Mouse (Mus musculus): ENCODE measurements around the gene Sarnp. TPM values are rescaled to one million over a fixed set of nuclear protein-coding genes. Genes with fewer than 3 reads are reported as not detected.

Gene Sarnp
- polyA plus RNA-seq, 1 experiment from 2014 or later: 72.0 TPM

GRCm38 (mm10) chr10:128919966-128920365, 102.8 kb downstream of the Sarnp start:
- no peak overlapping the region for H3K4me2 ChIP-seq (ENCODE audit: low read depth, low read length)
- H3K36me3 ChIP-seq (replicated peaks; ENCODE audit: insufficient read depth, low read length): 0 out of 2 replicates have a peak, but pooled peaks cover 10% of the 10 kb centered on the region
- no peaks in the 10 kb centered on the region for H3K27me3 ChIP-seq (ENCODE audit: insufficient read depth, low read length)
- no peak overlapping the region for H3K4me3 ChIP-seq (ENCODE audit: low read depth, low read length)
- peaks cover 37% of the 10 kb centered on the region for H3K4me1 ChIP-seq (ENCODE audit: insufficient read depth)
- TF ChIP-seq EP300 (IDR thresholded peaks at IDR 0.05; ENCODE audit: low read depth) (no peak), CTCF (IDR thresholded peaks at IDR 0.05; ENCODE audit: low read depth) (no peak)
- no peaks in the 10 kb centered on the region for H3K9me3 ChIP-seq (ENCODE audit: low read length)
- H3K27ac ChIP-seq (ENCODE audit: low read depth): no peak overlapping the region
- ATAC-seq (no peak), DNase-seq (no peak)
- H3K9ac ChIP-seq (replicated peaks): no peak overlapping the region
- WGBS (ENCODE audit: insufficient replicate concordance): 79% methylated on average over 7 of the region's 7 CpGs

GRCm38 (mm10) chr10:128920736-128921161, 103.6 kb downstream of the Sarnp start:
- DNase-seq (no peak), ATAC-seq (no peak)
- H3K27ac ChIP-seq (ENCODE audit: low read depth): no peak overlapping the region
- H3K9ac ChIP-seq (replicated peaks): no peak overlapping the region
- H3K27me3 ChIP-seq (ENCODE audit: insufficient read depth, low read length): no peaks in the 10 kb centered on the region
- H3K9me3 ChIP-seq (ENCODE audit: low read length): no peaks in the 10 kb centered on the region
- H3K4me1 ChIP-seq (ENCODE audit: insufficient read depth): peaks cover 37% of the 10 kb centered on the region
- 0 out of 2 replicates have a peak, but pooled peaks cover 10% of the 10 kb centered on the region for H3K36me3 ChIP-seq (replicated peaks; ENCODE audit: insufficient read depth, low read length)
- no peak overlapping the region for H3K4me2 ChIP-seq (ENCODE audit: low read depth, low read length)
- no peak for TF ChIP-seq EP300 (IDR thresholded peaks at IDR 0.05; ENCODE audit: low read depth)
- TF ChIP-seq CTCF (IDR thresholded peaks at IDR 0.05; ENCODE audit: low read depth): no peak
- 73% methylated on average over 3 of the region's 3 CpGs for WGBS (ENCODE audit: insufficient replicate concordance)
- no peak overlapping the region for H3K4me3 ChIP-seq (ENCODE audit: low read depth, low read length)

- Histone ChIP-seq H3K4me2 (ENCODE audit: low read depth, low read length) (no peak overlapping the region), H3K4me3 (ENCODE audit: low read depth, low read length) (no peak overlapping the region), H3K27me3 (ENCODE audit: insufficient read depth, low read length) (no peaks in the 10 kb centered on the region), H3K36me3 (replicated peaks; ENCODE audit: insufficient read depth, low read length) (0 out of 2 replicates have a peak, but pooled peaks cover 10% of the 10 kb centered on the region), H3K9ac (replicated peaks) (no peak overlapping the region), H3K4me1 (ENCODE audit: insufficient read depth) (peaks cover 37% of the 10 kb centered on the region), H3K9me3 (ENCODE audit: low read length) (no peaks in the 10 kb centered on the region), H3K27ac (ENCODE audit: low read depth) (no peak overlapping the region)
- DNase-seq: no peak
- WGBS (ENCODE audit: insufficient replicate concordance): 47% methylated on average over 1 of the region's 1 CpGs
- no peak for ATAC-seq
- no peak for TF ChIP-seq EP300 (IDR thresholded peaks at IDR 0.05; ENCODE audit: low read depth)
- no peak for TF ChIP-seq CTCF (IDR thresholded peaks at IDR 0.05; ENCODE audit: low read depth)
Observed at GRCm38 (mm10) chr10:128921251-128921650, 104.1 kb downstream of the Sarnp start.

DNA sequence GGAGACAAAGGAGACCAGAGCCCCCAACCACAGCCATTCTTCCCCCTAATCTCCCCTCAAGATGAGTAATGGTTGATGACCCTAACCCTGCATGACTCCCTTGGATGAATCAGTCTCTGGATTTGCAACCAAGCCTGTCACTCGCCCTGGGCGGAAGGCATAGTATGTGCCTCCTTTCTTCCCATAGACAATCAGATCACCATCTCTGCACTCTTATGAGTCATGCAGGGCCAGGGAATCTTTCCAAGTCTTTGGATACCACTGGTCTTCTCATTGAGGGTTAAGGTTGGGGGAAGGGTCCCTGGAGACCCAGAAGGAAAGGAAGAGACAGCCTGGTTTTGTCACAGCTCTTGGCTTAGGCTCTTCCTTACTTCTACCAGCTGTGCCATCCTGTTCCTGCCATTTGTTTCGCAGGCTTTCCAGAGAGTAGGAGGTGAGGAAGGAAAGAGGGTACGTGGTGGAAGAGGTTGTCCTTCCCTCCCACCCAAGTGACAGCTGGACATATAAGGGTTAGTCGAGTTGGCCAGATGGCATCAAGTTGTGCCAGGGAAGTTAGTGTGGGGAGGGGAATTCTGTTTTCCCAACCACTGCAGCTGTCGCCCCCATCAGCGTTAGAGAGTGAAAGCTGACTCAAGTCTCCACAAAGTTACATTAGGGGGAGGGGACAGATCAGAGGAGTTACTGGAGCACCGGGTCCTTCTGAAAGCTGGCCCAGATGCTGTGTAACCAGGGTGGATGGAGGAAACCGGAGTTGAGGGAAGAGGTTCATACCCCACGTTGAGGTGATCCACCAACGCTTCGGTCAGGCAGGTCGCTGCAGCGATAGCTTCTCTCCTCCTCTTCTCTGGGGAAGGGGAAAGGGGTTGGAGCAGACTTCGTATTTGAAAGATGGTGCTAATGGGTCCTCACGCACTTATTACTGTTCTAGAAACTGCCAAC, 105.0 kb downstream of the Sarnp start:
- ATAC-seq (no peak), DNase-seq (no peak)
- Histone ChIP-seq H3K9ac (replicated peaks) (peak overlapping the region; percentile 77), H3K27ac (ENCODE audit: low read depth) (peak overlapping the region; percentile 92), H3K9me3 (ENCODE audit: low read length) (no peaks in the 10 kb centered on the region), H3K4me1 (ENCODE audit: insufficient read depth) (peaks cover 37% of the 10 kb centered on the region), H3K4me3 (ENCODE audit: low read depth, low read length) (peak overlapping the region; percentile 74), H3K36me3 (replicated peaks; ENCODE audit: insufficient read depth, low read length) (0 out of 2 replicates have a peak, but pooled peaks cover 6% of the 10 kb centered on the region), H3K4me2 (ENCODE audit: low read depth, low read length) (peak overlapping the region; percentile 79), H3K27me3 (ENCODE audit: insufficient read depth, low read length) (no peaks in the 10 kb centered on the region)
- WGBS (ENCODE audit: insufficient replicate concordance): 67% methylated on average over 16 of the region's 16 CpGs
- TF ChIP-seq EP300 (IDR thresholded peaks at IDR 0.05; ENCODE audit: low read depth) (no peak), CTCF (IDR thresholded peaks at IDR 0.05; ENCODE audit: low read depth) (no peak)

DNA sequence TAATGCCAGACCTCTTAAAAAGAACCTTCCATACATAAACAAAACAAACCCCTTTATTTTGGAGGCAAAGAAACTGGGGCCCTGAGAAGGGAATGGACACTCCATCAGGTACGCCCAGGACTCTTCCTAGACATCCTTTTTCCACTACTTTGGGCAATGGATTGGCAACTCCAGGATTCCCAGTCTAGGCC, 105.6 kb downstream of the Sarnp start, which contains the start of gene Rdh5:
Gene Rdh5, minus strand, starts transcription at position 67 of the 191 bp plus-strand sequence.
- WGBS (ENCODE audit: insufficient replicate concordance): 25% methylated on average over 1 of the region's 1 CpGs
- Histone ChIP-seq H3K4me3 (ENCODE audit: low read depth, low read length) (peak within 1 kb of the TSS; percentile 74), H3K4me2 (ENCODE audit: low read depth, low read length) (peak within 1 kb of the TSS; percentile 79), H3K4me1 (ENCODE audit: insufficient read depth) (peaks cover 37% of the 10 kb centered on the region), H3K27ac (ENCODE audit: low read depth) (peak within 1 kb of the TSS; percentile 92), H3K9ac (replicated peaks) (peak within 1 kb of the TSS; percentile 77), H3K27me3 (ENCODE audit: insufficient read depth, low read length) (no peaks in the 10 kb centered on the region), H3K9me3 (ENCODE audit: low read length) (no peaks in the 10 kb centered on the region), H3K36me3 (replicated peaks; ENCODE audit: insufficient read depth, low read length) (0 out of 2 replicates have a peak, but pooled peaks cover 3% of the 10 kb centered on the region)
- no peak for TF ChIP-seq CTCF (IDR thresholded peaks at IDR 0.05; ENCODE audit: low read depth)
- TF ChIP-seq EP300 (IDR thresholded peaks at IDR 0.05; ENCODE audit: low read depth): no peak
- DNase-seq (no peak), ATAC-seq (no peak)

DNA sequence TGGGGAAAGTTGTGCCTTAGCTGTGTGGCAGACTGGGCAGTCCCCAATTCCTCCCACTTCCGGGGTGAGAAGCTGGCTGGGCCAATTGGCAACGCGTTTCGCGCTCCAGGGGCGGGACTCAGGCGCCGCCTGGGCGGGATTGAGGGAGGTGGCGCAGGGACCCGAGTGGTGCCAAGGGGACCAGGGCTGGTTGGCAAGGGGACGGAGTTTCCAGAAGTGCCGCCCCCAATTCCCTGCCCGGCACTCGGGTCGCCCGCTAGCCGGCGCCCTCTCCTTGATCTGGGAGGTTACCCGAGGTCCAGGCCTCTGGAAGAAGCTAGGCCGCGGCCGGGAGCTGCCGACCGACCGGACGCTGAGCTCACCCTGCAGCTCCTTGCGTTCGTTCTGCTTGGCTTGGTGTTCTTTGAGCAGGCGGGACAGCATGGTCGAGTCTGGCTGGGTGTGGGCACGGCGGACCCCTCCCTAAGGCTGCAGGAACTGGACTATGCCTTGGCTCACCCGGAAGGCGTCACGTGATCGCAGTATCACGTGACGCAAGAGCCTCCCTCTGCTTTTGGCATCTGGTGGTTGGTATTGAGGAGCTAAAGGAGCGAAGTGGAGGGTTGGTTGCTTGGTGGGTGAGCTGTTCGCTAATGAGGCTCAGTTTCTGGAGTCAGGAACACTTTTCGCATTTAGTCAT, 106.0 kb downstream of the Sarnp start:
- Histone ChIP-seq H3K36me3 (replicated peaks; ENCODE audit: insufficient read depth, low read length) (0 out of 2 replicates have a peak, but pooled peaks cover 3% of the 10 kb centered on the region), H3K27ac (ENCODE audit: low read depth) (peak overlapping the region; percentile 92), H3K4me3 (ENCODE audit: low read depth, low read length) (peak overlapping the region; percentile 74), H3K9me3 (ENCODE audit: low read length) (no peaks in the 10 kb centered on the region), H3K9ac (replicated peaks) (peak overlapping the region; percentile 77), H3K4me1 (ENCODE audit: insufficient read depth) (peaks cover 35% of the 10 kb centered on the region), H3K4me2 (ENCODE audit: low read depth, low read length) (peak overlapping the region; percentile 79), H3K27me3 (ENCODE audit: insufficient read depth, low read length) (no peaks in the 10 kb centered on the region)
- 0% methylated on average over 31 of the region's 42 CpGs for WGBS (ENCODE audit: insufficient replicate concordance)
- TF ChIP-seq EP300 (IDR thresholded peaks at IDR 0.05; ENCODE audit: low read depth): peak; percentile 53; the same call in 1 of the 2 replicates
- peak; percentile 54 for TF ChIP-seq CTCF (IDR thresholded peaks at IDR 0.05; ENCODE audit: low read depth)
- ATAC-seq: peak; percentile 95
- DNase-seq: peak; percentile 94
